10 mouse cellular contexts compared by ENCODE assay signal in the genomic region with DNA sequence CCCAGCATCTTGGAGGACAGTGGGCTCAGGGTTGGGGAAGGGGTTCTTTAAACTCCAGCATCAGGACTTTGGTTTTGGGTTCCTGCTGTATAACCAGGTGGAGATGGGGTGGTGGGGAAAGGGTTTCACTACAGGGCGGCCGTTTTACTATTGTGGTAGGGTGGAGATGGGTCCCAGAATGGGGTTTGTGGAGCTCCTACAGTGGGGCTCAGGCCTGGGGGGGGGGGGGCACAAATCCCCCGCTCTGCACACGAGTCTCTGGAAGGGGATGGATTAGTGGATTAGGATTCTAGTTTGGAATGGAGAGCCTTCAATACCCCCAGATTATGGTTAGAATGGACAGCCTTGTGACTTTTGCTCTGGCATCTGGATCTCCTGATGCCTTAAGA. TPM values are rescaled to one million over a fixed set of nuclear protein-coding genes. Genes with fewer than 3 reads are reported as not detected.
DNase-seq lines count a peak whose midpoint lies in the region; ATAC-seq and TF ChIP-seq lines count a peak whose summit lies in the region.
"Had no signal": no experiment of that assay in that cellular context is flagged by ENCODE, and none has a peak within 500 bp of the region (broad histone marks: within the 10 kb centered on the region; RNA-seq: fewer than 3 reads in every experiment).

No protein-coding gene starts in this region.

- H3K4me3 ChIP-seq in kidney, postnatal 0 days (replicated peaks; ENCODE audit: low read depth, low read length): peak overlapping the region; percentile 18; the same call in 1 of the 2 replicates
- H3K4me3 ChIP-seq in forebrain, embryonic 11.5 days (ENCODE audit: low read depth, low read length): peak overlapping the region; percentile 27; the same call in 1 of the 2 replicates
- H3K4me3 ChIP-seq in intestine, embryonic 15.5 days (replicated peaks): 0 out of 2 replicates have a peak overlapping the region, but pooled peaks have one; percentile 24
- H3K4me3 ChIP-seq in neural tube, embryonic 15.5 days (replicated peaks): peak overlapping the region; percentile 50

- H3K27me3 ChIP-seq in kidney, postnatal 0 days (ENCODE audit: insufficient read depth, low read length): peaks cover 4% of the 10 kb centered on the region; the same call in 1 of the 2 replicates
- peaks cover 21% of the 10 kb centered on the region for H3K27me3 ChIP-seq in forebrain, embryonic 11.5 days (ENCODE audit: control insufficient read depth, insufficient read depth, low read length)
- H3K27me3 ChIP-seq in intestine, embryonic 15.5 days (replicated peaks): peaks cover 37% of the 10 kb centered on the region
- 0 out of 2 replicates have a peak, but pooled peaks cover 8% of the 10 kb centered on the region for H3K27me3 ChIP-seq in neural tube, embryonic 15.5 days (replicated peaks)

- 19% methylated on average over 4 of the region's 4 CpGs for WGBS in kidney, postnatal 0 days
- 15% methylated on average over 4 of the region's 4 CpGs for WGBS in forebrain, embryonic 11.5 days
- WGBS in intestine, embryonic 15.5 days: 33% methylated on average over 4 of the region's 4 CpGs
- WGBS in neural tube, embryonic 15.5 days: 18% methylated on average over 4 of the region's 4 CpGs

- no peaks in the 10 kb centered on the region; the same call in 1 of the 2 replicates for H3K4me1 ChIP-seq in kidney, postnatal 0 days (replicated peaks; ENCODE audit: insufficient read depth, low read length)
- peaks cover 9% of the 10 kb centered on the region for H3K4me1 ChIP-seq in forebrain, embryonic 11.5 days (replicated peaks; ENCODE audit: control insufficient read depth, insufficient read depth, low read length)
- peaks cover 5% of the 10 kb centered on the region; the same call in 1 of the 2 replicates for H3K4me1 ChIP-seq in intestine, embryonic 15.5 days (replicated peaks)
- peaks cover 28% of the 10 kb centered on the region for H3K4me1 ChIP-seq in neural tube, embryonic 15.5 days

- no peak overlapping the region for H3K9ac ChIP-seq in kidney, postnatal 0 days (ENCODE audit: low read depth, low read length)
- H3K9ac ChIP-seq in forebrain, embryonic 11.5 days (ENCODE audit: low read length): peak overlapping the region; percentile 55; the same call in 1 of the 2 replicates
- H3K9ac ChIP-seq in intestine, embryonic 15.5 days: no peak overlapping the region
- peak overlapping the region; percentile 68 for H3K9ac ChIP-seq in neural tube, embryonic 15.5 days (replicated peaks)

- H3K27ac ChIP-seq in kidney, postnatal 0 days: no peak overlapping the region
- no peak overlapping the region for H3K27ac ChIP-seq in forebrain, embryonic 11.5 days (ENCODE audit: low read depth, low read length)
- H3K27ac ChIP-seq in intestine, embryonic 15.5 days: no peak overlapping the region
- H3K27ac ChIP-seq in neural tube, embryonic 15.5 days (replicated peaks): peak overlapping the region; percentile 84

- ATAC-seq in kidney, postnatal 0 days (replicated peaks; ENCODE audit: low FRiP score, low read depth): no peak
- ATAC-seq in forebrain, embryonic 11.5 days (replicated peaks; ENCODE audit: low FRiP score): no peak
- ATAC-seq in intestine, embryonic 15.5 days: no peak
- peak; percentile 53 for ATAC-seq in neural tube, embryonic 15.5 days (ENCODE audit: low FRiP score)
- ATAC-seq: inflammation-experienced regulatory T-cells, adult 6 months had no signal

- TF ChIP-seq CTCF in kidney, postnatal 0 days (IDR thresholded peaks at IDR 0.05; ENCODE audit: low read depth): no peak

- peak overlapping the region; percentile 51; the same call in 1 of the 2 replicates for H3K4me2 ChIP-seq in kidney, postnatal 0 days (ENCODE audit: low read length)
- peak overlapping the region; percentile 54 for H3K4me2 ChIP-seq in forebrain, embryonic 11.5 days (ENCODE audit: low read depth, low read length, severe bottlenecking)
- H3K4me2 ChIP-seq in intestine, embryonic 15.5 days (replicated peaks): peak overlapping the region; percentile 53
- peak overlapping the region; percentile 63 for H3K4me2 ChIP-seq in neural tube, embryonic 15.5 days

- no peak for DNase-seq in kidney, postnatal 0 days (ENCODE audit: low spot score)
- DNase-seq in kidney, adult 8-10 months: no peak
- no peak for DNase-seq in forebrain, embryonic 11.5 days (ENCODE audit: low spot score)
- no peak for DNase-seq in adrenal gland, postnatal 10 days
- DNase-seq in thymus, postnatal 36 days: no peak
- DNase-seq: lung, adult 2 months had no signal

- H3K36me3 ChIP-seq in kidney, postnatal 0 days (ENCODE audit: insufficient read depth, low read length): no peaks in the 10 kb centered on the region
- H3K36me3 ChIP-seq in forebrain, embryonic 11.5 days (ENCODE audit: control insufficient read depth, insufficient read depth, low read length): no peaks in the 10 kb centered on the region
- no peaks in the 10 kb centered on the region for H3K36me3 ChIP-seq in intestine, embryonic 15.5 days
- peaks cover 2% of the 10 kb centered on the region; the same call in 1 of the 2 replicates for H3K36me3 ChIP-seq in neural tube, embryonic 15.5 days

- no peaks in the 10 kb centered on the region for H3K9me3 ChIP-seq in kidney, postnatal 0 days (replicated peaks; ENCODE audit: low read length)
- no peaks in the 10 kb centered on the region for H3K9me3 ChIP-seq in forebrain, embryonic 11.5 days (ENCODE audit: control insufficient read depth, low read length)
- no peaks in the 10 kb centered on the region for H3K9me3 ChIP-seq in intestine, embryonic 15.5 days
- H3K9me3 ChIP-seq in neural tube, embryonic 15.5 days (replicated peaks): no peaks in the 10 kb centered on the region

RNA-seq across cellular contexts. Expression of a gene that starts 0.9 kb away (rescaled TPM):
- 0.13 and 0.16 TPM in 2 replicates for polyA plus RNA-seq in kidney, postnatal 0 days (2015; fragmentation: Nextera tagmentation; extraction: Ambion mirVana)
- 0.68 and 0.71 TPM in 2 replicates for polyA plus RNA-seq in forebrain, embryonic 11.5 days (2014; fragmentation: Nextera tagmentation; extraction: Ambion mirVana)
- 1.2 and 1.7 TPM in 2 replicates for polyA plus RNA-seq in intestine, embryonic 15.5 days (2015; fragmentation: Nextera tagmentation; extraction: Ambion mirVana)
- 23.2 and 26.3 TPM in 2 replicates for polyA plus RNA-seq in neural tube, embryonic 15.5 days (2015; fragmentation: Nextera tagmentation; extraction: Ambion mirVana)
- total RNA-seq in adrenal gland, postnatal 10 days (2021): 1 to 10 TPM; 1.7 to 2.0 TPM
- total RNA-seq: neutrophil, adult 5-6 weeks had no signal
- polyA plus RNA-seq: inflammation-experienced regulatory T-cells, adult 6 months had no signal

RNA-seq across cellular contexts. Expression of a gene that starts 10.7 kb away (rescaled TPM):
- not detected in 2 replicates for polyA plus RNA-seq in kidney, postnatal 0 days (2015; fragmentation: Nextera tagmentation; extraction: Ambion mirVana)
- polyA plus RNA-seq in forebrain, embryonic 11.5 days (2014; fragmentation: Nextera tagmentation; extraction: Ambion mirVana): not detected in 2 replicates
- polyA plus RNA-seq in intestine, embryonic 15.5 days (2015; fragmentation: Nextera tagmentation; extraction: Ambion mirVana): not detected in 2 replicates
- not detected in 2 replicates for polyA plus RNA-seq in neural tube, embryonic 15.5 days (2015; fragmentation: Nextera tagmentation; extraction: Ambion mirVana)
- total RNA-seq in adrenal gland, postnatal 10 days (2021): not detected
- total RNA-seq: neutrophil, adult 5-6 weeks had no signal
- polyA plus RNA-seq: lung, adult 2 months had no signal

RNA-seq across cellular contexts. Expression of a gene that starts 16.5 kb away (rescaled TPM):
- 29.9 and 30.4 TPM in 2 replicates for polyA plus RNA-seq in kidney, postnatal 0 days (2015; fragmentation: Nextera tagmentation; extraction: Ambion mirVana)
- polyA plus RNA-seq in forebrain, embryonic 11.5 days (2014; fragmentation: Nextera tagmentation; extraction: Ambion mirVana): 27.8 and 34.1 TPM in 2 replicates
- polyA plus RNA-seq in intestine, embryonic 15.5 days (2015; fragmentation: Nextera tagmentation; extraction: Ambion mirVana): 24.0 and 27.3 TPM in 2 replicates
- 30.0 and 32.1 TPM in 2 replicates for polyA plus RNA-seq in neural tube, embryonic 15.5 days (2015; fragmentation: Nextera tagmentation; extraction: Ambion mirVana)
- 10 to 100 TPM; 42.0 to 45.9 TPM for total RNA-seq in adrenal gland, postnatal 10 days (2021)

RNA-seq across cellular contexts. Expression of a gene that starts 19.2 kb away (rescaled TPM):
- polyA plus RNA-seq in kidney, postnatal 0 days (2015; fragmentation: Nextera tagmentation; extraction: Ambion mirVana): not detected in 2 replicates
- polyA plus RNA-seq in forebrain, embryonic 11.5 days (2014; fragmentation: Nextera tagmentation; extraction: Ambion mirVana): not detected in 2 replicates
- polyA plus RNA-seq in intestine, embryonic 15.5 days (2015; fragmentation: Nextera tagmentation; extraction: Ambion mirVana): not detected in 2 replicates
- polyA plus RNA-seq in neural tube, embryonic 15.5 days (2015; fragmentation: Nextera tagmentation; extraction: Ambion mirVana): not detected in 2 replicates
- total RNA-seq in adrenal gland, postnatal 10 days (2021): not detected
- polyA plus RNA-seq: inflammation-experienced regulatory T-cells, adult 6 months; lung, adult 2 months had no signal

RNA-seq across cellular contexts. Expression of a gene that starts 37.5 kb away (rescaled TPM):
- polyA plus RNA-seq in kidney, postnatal 0 days (2015; fragmentation: Nextera tagmentation; extraction: Ambion mirVana): 236 and 241 TPM in 2 replicates
- polyA plus RNA-seq in forebrain, embryonic 11.5 days (2014; fragmentation: Nextera tagmentation; extraction: Ambion mirVana): 143 and 147 TPM in 2 replicates
- polyA plus RNA-seq in intestine, embryonic 15.5 days (2015; fragmentation: Nextera tagmentation; extraction: Ambion mirVana): 183 and 188 TPM in 2 replicates
- polyA plus RNA-seq in neural tube, embryonic 15.5 days (2015; fragmentation: Nextera tagmentation; extraction: Ambion mirVana): 116 and 121 TPM in 2 replicates
- total RNA-seq in adrenal gland, postnatal 10 days (2021): 100 to 1,000 TPM; 600 to 610 TPM

Comparison
In these comparisons a context has a peak if more than half of its experiments do, and no peak if none do; other contexts are left out.
1. H3K9ac ChIP-seq: peak in forebrain, embryonic 11.5 days (single experiment) and neural tube, embryonic 15.5 days (single experiment); none in kidney, postnatal 0 days (single experiment) and intestine, embryonic 15.5 days (single experiment).
2. Peak in every context shown above with its lines, with median percentiles within 50 percentile points of each other: H3K4me2 ChIP-seq and H3K4me3 ChIP-seq.